Mouse (Mus musculus) embryonic fibroblast, embryonic 13.5 days (primary cell): ENCODE data around the gene Slc24a4.

Source experiments
- CTCF ChIP-seq: IDR thresholded peaks from 2 replicates; pipeline ENCODE4 v1.5.1; 2011; ENCODE audit warnings: mild to moderate bottlenecking, control low read depth, low read length, moderate library complexity, borderline replicate concordance; ENCODE audit not compliant: insufficient read depth
- POLR2A ChIP-seq: IDR thresholded peaks from 2 replicates; pipeline ENCODE4 v1.6.1; 2011; ENCODE audit warnings: low read depth, mild to moderate bottlenecking, control low read depth, low read length, moderate library complexity

GRCm38 (mm10) chr12:102127601-102128000 is 932 bp upstream of the Slc24a4 start:
- TF ChIP-seq CTCF = no peak
- TF ChIP-seq POLR2A = no peak
